Mouse (Mus musculus) bone marrow macrophage, adult 2 months (primary cell): ENCODE measurements around the gene C2cd4c. TPM values are rescaled to one million over a fixed set of nuclear protein-coding genes. Genes with fewer than 3 reads are reported as not detected.

Source experiments
- H3K27ac ChIP-seq: 2 replicates; pipeline ENCODE4 v1.5.1; 2012; ENCODE audit warnings: low read depth, low read length; ENCODE audit not compliant: insufficient read depth
- H3K4me1 ChIP-seq: 2 replicates; pipeline ENCODE4 v1.6.1; 2012; ENCODE audit warnings: low read length; ENCODE audit not compliant: control insufficient read depth, insufficient read depth
- H3K4me3 ChIP-seq: 2 replicates; pipeline ENCODE4 v1.5.1; 2012; ENCODE audit warnings: mild to moderate bottlenecking, low read length, moderate library complexity; ENCODE audit not compliant: insufficient read depth
- CTCF ChIP-seq: IDR thresholded peaks from 2 replicates; pipeline ENCODE4 v1.5.1; 2012; ENCODE audit warnings: low read depth, mild to moderate bottlenecking, low read length, moderate library complexity
- POLR2A ChIP-seq: IDR thresholded peaks from 2 replicates; pipeline ENCODE4 v1.6.1; 2012; ENCODE audit warnings: mild to moderate bottlenecking, low read depth, low read length, borderline replicate concordance
- polyA plus RNA-seq: library from polyadenylated mRNA; stranded (reverse); fragments of >200 nt; gene quantifications from 2 replicates; pipeline ENCODE4 v1.2.4, GENCODE M21; 2012; ENCODE audit not compliant: missing spikeins, insufficient read depth, insufficient read length

C2cd4c gene
- polyA plus RNA-seq, 1 experiment = not detected

GRCm38 (mm10) chr10:79595590-79595929 lies 18.3 kb downstream of the C2cd4c start:
- peaks cover 22% of the 10 kb centered on the region for H3K4me1 ChIP-seq
- TF ChIP-seq CTCF (no peak), POLR2A (no peak)
- no peak overlapping the region for H3K27ac ChIP-seq
- H3K4me3 ChIP-seq = no peak overlapping the region

- TF ChIP-seq POLR2A (no peak), CTCF (peak; percentile 83)
- no peak overlapping the region for H3K27ac ChIP-seq
- H3K4me3 ChIP-seq = no peak overlapping the region
- H3K4me1 ChIP-seq = peaks cover 27% of the 10 kb centered on the region
Measured at GRCm38 (mm10) chr10:79594872-79595589, 18.8 kb downstream of the C2cd4c start.

- no peak for TF ChIP-seq CTCF
- no peak for TF ChIP-seq POLR2A
- peaks cover 31% of the 10 kb centered on the region for H3K4me1 ChIP-seq
- H3K27ac ChIP-seq = no peak overlapping the region
- H3K4me3 ChIP-seq = no peak overlapping the region
Measured at GRCm38 (mm10) chr10:79594111-79594510, 19.7 kb downstream of the C2cd4c start.

- TF ChIP-seq CTCF = no peak
- no peak for TF ChIP-seq POLR2A
- no peak overlapping the region for H3K4me3 ChIP-seq
- peak overlapping the region; percentile 42; the same call in 1 of the 2 replicates for H3K27ac ChIP-seq
- H3K4me1 ChIP-seq = peaks cover 33% of the 10 kb centered on the region
Measured at GRCm38 (mm10) chr10:79590702-79591101, 23.1 kb downstream of the C2cd4c start.

GRCm38 (mm10) chr10:79587752-79588126 lies 26.1 kb downstream of the C2cd4c start:
- Histone ChIP-seq H3K27ac (no peak overlapping the region), H3K4me3 (no peak overlapping the region), H3K4me1 (peaks cover 26% of the 10 kb centered on the region)
- TF ChIP-seq CTCF (no peak), POLR2A (no peak)

GRCm38 (mm10) chr10:79587061-79587751 lies 26.6 kb downstream of the C2cd4c start, which contains the start of gene Theg:
Gene Theg, minus strand, starts transcription at chr10:79587331.
- H3K27ac ChIP-seq = no peak within 1 kb of the TSS
- TF ChIP-seq POLR2A = no peak
- TF ChIP-seq CTCF = no peak
- no peak within 1 kb of the TSS for H3K4me3 ChIP-seq
- H3K4me1 ChIP-seq = peaks cover 26% of the 10 kb centered on the region

GRCm38 (mm10) chr10:79586243-79586642 lies 27.6 kb downstream of the C2cd4c start:
- TF ChIP-seq CTCF = no peak
- TF ChIP-seq POLR2A = no peak
- H3K4me1 ChIP-seq = peaks cover 24% of the 10 kb centered on the region
- no peak overlapping the region for H3K4me3 ChIP-seq
- H3K27ac ChIP-seq = no peak overlapping the region

- no peak overlapping the region for H3K27ac ChIP-seq
- no peak overlapping the region for H3K4me3 ChIP-seq
- H3K4me1 ChIP-seq = peaks cover 20% of the 10 kb centered on the region
- no peak for TF ChIP-seq POLR2A
- no peak for TF ChIP-seq CTCF
Measured at GRCm38 (mm10) chr10:79585723-79586122, 28.1 kb downstream of the C2cd4c start.

- Histone ChIP-seq H3K4me3 (no peak overlapping the region), H3K4me1 (peaks cover 17% of the 10 kb centered on the region), H3K27ac (no peak overlapping the region)
- no peak for TF ChIP-seq POLR2A
- TF ChIP-seq CTCF = no peak
Measured at GRCm38 (mm10) chr10:79585136-79585535, 28.7 kb downstream of the C2cd4c start.

GRCm38 (mm10) chr10:79584426-79584825 lies 29.4 kb downstream of the C2cd4c start:
- Histone ChIP-seq H3K27ac (no peak overlapping the region), H3K4me1 (peaks cover 12% of the 10 kb centered on the region), H3K4me3 (no peak overlapping the region)
- TF ChIP-seq CTCF (no peak), POLR2A (no peak)
